Mouse (Mus musculus): Measurements from ENCODE around the gene Nelfa. TPM values are rescaled to one million over a fixed set of nuclear protein-coding genes. Genes with fewer than 3 reads are reported as not detected.
"Not testable (repeated sequence)": the region's sequence is repeated elsewhere in the genome, so short reads cannot be mapped to it uniquely, and the experiment has no call there.

Gene Nelfa
- polyA plus RNA-seq (2012; rRNA removed), result 29.9 and 33.4 TPM in 2 replicates

DNA sequence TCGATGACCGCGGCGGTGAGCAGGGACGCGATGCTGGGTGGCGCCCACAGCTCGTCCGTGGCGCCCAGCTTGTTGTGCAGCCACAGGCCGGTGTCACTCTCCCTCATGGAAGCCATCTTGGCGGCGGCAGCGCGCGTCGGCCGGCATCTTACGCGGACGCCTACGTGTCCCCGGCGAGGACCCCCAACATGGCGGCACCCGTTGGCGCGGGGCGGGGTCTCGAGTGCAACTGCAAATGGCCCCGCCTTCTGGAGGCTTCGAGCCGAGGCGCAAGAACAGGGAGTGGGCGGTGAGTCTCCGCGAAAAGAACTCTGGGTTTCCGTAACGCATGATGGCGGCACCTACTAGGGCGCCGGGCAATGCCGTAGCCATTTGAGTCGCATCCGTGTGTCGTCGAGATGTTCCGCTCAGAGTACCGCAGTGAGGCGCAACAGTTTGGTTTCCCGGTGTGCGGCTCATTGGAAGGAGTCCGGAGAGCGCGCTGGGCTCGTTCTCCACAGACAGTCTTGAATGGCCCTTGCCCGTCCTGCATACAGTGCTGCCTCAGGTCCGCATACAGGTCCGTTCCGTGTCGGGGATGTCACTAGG, at the start of gene Nelfa:
Nelfa (minus strand) TSS at position 294 of the 588 bp plus-strand sequence.
- DNase-seq (ENCODE audit: extremely low spot score in 1 of 2, low spot score in 1 of 2), result peak; percentile 99

DNA sequence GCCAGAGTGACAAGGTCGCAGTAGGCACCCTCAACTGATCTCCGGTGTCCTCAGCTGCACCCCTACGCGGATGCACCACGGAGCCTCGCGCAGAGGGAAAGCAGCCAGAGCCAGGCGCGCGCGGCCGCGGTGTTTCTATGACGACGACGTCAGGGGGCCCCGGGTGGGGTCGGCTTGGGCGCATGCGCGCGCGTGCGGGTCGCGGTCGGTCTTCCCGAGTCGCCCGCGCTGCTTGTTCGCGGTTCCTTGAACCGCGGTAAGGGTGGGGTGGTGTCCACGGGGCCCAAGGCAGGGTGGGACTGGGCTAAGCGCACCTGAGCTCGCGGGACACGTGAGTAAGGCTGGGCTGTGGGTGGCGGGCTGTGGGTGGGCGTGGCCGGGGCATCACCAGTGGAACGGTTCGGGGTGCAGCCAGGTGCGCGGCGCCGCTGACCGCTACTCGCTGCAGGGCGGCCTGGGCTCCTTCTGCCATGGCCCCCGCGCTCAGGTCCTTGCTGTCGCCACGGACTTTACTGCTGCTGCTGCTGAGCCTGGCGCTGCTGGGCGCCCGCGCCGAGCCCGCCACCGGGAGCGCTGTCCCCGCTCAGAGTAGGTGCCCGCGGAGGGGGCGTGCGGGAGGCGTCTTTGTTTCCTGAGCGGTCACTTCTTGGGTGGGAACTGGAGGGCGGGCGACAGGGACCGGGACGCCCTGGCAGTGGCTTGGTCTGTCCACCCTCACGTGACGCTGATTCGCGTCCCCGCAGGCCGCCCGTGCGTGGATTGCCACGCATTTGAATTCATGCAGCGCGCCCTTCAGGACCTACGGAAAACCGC, 47.3 kb upstream of the Nelfa start, which contains the start of gene Gm1673:
Gm1673 (plus strand) TSS at position 125 of the 813 bp plus-strand sequence.
- DNase-seq (ENCODE audit: extremely low spot score in 1 of 2, low spot score in 1 of 2), result peak; percentile 70 to 92

DNA sequence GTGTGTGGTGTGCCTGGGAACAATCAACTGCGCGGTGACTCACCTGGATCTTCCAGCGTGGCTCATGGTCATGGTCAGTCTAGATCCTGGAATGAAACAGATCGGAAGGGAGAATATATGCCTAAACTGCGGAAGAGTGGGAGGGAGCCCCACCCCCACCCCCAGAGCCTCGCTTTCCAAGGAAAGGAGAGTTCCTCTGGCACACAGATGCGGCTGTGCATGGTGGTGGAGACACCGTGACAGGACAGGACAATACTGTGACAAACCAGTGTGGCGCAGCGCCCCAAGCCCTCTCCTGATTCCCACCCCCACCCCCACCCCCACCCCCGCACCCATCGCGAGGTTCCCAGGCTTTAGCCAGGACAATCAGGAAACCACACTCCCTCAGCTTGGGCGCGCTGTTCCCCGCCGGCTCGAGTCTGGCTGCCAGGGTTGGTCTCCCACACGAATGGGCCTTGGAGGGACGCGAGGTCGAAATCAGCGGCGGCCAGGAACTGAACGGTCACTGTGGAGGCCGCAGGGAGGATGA, 46.6 kb upstream of the Nelfa start:
- peak in 1 of 2 experiments; percentile 27 for DNase-seq (ENCODE audit: extremely low spot score in 1 of 2, low spot score in 1 of 2)

DNA sequence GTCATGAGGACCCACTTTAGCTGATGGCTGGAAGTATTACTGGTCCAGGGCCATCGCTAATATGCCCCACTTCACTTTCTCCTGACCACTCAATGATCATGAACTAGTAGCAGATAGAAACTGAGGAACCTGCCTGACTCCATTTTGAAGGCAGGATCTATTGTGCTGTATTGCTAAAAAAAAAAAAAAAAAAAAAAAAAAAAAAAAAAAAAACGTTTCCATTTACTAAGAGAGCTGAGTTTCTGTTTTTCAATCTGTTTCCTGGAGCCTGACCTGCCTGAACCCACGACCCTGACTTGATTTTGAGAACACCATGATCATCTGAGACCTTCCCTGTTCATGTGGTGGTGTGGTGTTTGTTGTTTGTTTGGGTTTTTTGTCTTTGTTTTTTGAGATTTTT, 40.1 kb upstream of the Nelfa start:
- DNase-seq (ENCODE audit: extremely low spot score in 1 of 2, low spot score in 1 of 2), result no peak

DNA sequence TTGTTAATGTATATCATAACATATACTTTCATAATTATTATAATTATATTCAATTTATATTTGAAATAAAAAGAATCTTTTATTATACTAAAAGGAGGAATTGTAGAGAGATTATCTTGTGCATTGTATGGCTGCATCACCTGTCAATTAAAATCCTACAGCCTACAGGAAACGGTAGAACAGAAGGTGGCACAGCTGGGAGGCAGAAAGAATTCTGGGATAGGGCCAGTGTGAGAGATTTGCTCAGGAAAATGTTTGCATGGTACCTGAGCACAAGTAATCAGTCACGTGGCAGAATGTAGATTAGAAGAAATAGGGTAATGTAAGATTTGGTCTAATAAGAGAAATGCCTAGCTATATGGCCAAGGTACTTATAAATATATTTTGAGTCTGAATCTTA, 38.5 kb upstream of the Nelfa start:
- DNase-seq (ENCODE audit: extremely low spot score in 1 of 2, low spot score in 1 of 2), result no peak

DNA sequence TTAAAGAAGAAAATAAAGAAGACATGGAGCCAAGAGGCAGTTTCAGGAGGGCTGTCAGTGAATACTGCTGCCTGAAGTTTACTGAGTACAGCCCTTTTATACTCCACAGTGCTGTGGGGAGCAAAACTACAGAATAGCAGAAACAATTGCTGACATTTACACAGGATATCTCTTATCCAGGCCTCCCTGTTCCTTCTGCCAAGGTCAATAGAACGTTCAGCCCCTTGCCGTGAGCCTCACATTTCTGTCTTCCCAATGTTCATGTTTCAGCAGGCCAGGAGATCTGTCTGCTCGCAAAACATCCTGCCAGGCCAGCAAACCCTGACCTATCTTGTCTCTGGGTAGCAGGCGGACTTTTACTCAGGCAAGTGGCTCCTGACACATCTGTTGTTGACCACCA, 23.2 kb upstream of the Nelfa start:
- DNase-seq (ENCODE audit: extremely low spot score in 1 of 2, low spot score in 1 of 2), result no peak

DNA sequence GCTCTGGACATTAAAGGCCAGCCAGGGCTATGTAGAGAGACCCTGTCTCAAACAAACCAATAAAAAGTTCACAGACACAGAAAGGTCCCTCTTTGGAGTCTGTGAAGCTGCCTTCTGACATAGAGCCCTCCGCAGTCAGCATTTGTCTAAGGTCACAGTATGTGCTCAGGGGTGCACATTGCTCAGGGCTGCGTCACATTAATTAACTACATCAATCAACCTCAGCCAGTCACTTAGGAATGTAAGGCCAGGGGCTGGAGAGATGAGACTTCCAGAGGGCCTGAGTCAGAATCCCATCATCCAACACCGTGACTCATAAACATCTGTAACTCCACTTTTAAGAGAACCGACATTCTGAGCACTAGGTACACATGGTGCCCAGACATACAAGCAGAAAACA, 19.7 kb upstream of the Nelfa start:
- no peak for DNase-seq (ENCODE audit: extremely low spot score in 1 of 2, low spot score in 1 of 2)

DNA sequence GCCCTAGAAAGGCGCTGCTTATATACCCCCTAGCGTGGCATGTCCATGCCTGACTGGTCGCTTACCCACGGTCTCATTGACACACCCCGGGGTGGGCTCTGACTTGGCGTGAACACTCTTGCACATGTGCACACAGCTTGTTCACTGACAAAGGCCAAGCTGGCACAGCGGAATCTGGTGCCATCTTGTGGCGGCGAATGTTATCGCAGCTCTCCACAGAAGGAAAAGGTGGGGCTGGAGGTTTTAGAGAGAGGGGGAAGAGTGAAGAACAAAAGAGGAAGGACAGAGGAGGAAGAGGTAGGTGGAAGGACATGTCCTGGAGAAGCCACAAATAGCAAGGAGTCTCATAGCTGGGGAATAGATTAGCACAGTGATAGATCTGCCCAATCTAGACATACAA, 18.1 kb upstream of the Nelfa start:
- DNase-seq (ENCODE audit: extremely low spot score in 1 of 2, low spot score in 1 of 2), result peak; percentile 60 to 93

DNA sequence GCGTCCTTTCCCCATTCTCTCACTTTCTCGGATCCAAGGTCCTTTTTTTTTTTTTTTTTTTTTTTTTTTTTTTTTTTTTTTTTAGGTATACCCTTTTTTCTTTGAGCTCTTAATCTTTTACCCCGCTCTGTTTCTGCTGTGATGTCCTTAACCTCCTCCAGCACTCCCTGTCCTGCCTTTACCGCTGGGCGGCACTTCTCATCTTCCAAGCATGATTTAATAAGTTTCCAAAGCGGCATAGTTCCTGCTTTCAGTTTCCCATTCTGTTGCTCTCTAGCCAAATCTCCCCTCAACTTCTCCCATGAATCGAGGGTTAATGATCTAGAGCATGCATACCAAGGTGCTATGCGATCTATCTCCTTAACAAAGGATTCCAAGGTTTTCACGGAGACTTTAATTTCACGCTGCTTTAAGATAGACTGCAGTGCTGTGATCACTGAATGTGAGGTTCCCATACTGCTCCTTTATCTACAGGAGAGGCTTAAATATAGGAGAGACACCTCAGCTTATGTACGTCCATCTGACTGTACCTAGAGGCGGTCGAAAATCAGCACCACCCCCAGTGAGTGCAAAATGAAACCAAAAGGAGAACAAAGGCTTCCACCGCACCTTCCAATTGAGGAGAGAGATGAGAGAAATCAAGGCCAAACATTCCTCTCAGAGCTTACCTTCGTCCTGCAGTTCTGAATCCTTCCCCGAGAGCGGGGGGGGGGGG, 17.4 kb upstream of the Nelfa start:
- no peak for DNase-seq (ENCODE audit: extremely low spot score in 1 of 2, low spot score in 1 of 2)

DNA sequence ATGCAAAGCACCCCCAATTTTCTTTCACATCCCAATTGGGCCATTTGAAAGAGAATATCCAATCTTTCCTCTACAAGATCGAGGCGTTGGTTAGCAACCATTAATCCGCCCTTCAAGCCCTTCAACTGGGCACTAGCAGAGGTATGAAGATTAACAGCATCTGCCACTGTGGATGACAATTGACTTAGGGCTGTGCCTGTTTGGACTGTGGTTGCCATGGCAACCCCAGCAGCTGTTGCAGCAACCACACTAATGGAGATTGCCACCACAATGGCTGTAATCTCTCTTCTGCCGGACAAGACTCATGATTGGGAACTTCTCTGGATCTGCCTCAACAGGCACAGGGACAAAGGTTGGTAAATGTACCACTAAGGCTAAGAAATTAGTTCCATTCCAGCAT, 12.1 kb upstream of the Nelfa start:
- no peak for DNase-seq (ENCODE audit: extremely low spot score in 1 of 2, low spot score in 1 of 2)

DNA sequence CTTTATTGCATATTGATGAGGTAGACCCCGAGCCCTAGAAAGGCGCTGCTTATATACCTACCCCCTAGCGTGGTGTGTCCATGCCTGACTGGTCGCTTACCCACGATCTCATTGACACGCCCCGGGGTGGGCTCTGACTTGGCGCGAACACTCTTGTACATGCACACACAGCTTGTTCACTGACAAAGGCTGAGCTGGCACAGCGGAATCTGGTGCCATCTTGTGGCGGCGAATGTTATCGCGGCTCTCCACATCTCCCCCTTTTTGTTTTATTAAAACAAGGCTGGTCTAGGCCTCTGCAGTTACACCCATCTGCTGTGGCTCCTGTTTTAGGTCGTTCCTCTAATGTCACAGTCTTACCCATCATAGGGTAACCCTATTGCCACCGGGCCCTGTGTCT, 10.8 kb upstream of the Nelfa start:
- DNase-seq (ENCODE audit: extremely low spot score in 1 of 2, low spot score in 1 of 2), result not testable (repeated sequence)

DNA sequence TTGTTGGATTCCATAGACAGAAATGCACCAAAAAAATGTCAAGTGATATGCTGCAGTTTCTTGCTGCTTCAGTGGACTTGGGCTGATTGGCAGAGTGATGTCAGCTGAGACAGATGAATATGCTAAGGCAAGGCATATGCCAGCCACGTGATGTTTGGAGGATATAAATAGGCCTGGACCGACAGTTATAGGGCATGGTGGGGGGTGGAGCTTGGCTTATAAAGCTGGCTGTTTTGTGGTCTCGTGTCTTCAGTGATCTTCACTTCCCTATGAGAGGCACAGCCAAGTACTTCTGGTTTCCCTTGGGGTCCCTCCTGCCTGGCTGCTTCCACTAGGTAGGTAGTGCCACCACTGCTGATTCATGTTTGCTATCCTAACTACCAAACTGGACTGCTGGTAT, 2.2 kb upstream of the Nelfa start:
- DNase-seq (ENCODE audit: extremely low spot score in 1 of 2, low spot score in 1 of 2), result no peak

DNA sequence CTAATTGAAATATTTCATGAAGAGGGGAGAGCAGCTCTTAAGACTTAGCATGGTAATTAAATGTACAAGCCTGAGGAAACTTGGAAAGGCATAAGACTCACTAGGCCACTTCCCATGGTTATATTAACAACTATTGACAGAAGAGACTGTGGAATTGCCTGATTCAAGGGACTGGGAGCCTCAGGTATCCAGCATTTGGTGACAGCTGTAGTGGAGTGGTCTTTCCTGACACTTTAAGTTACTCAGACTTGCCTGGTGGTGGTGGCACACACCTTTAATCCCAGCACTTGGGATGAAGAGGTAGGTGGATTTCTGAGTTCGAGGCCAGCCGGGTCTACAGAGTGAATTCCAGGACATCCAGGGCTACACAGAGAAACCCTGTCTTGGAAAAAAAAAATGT, 1.0 kb upstream of the Nelfa start:
- no peak for DNase-seq (ENCODE audit: extremely low spot score in 1 of 2, low spot score in 1 of 2)

DNA sequence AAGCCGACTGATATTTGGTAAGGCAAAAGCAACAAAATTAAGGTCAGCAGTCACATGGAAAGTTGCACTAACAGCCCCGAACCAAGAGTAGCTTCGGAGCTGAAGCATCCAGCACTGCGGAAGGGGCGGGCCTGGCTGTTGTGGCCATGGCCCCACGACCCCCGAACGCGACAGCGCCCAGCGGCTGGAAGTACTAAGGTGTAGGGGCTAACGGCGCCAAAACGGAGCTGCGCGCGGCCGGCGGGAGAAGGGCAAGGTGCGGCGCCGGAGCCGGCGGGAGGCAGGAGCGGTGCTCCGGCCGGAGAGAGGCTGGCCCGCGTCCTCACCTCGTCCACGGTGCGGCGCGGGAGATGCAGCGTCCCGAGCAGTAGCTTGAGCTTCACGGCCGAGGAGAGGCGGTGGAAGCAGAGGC, 507 bp downstream of the Nelfa start:
- no peak for DNase-seq (ENCODE audit: extremely low spot score in 1 of 2, low spot score in 1 of 2)

DNA sequence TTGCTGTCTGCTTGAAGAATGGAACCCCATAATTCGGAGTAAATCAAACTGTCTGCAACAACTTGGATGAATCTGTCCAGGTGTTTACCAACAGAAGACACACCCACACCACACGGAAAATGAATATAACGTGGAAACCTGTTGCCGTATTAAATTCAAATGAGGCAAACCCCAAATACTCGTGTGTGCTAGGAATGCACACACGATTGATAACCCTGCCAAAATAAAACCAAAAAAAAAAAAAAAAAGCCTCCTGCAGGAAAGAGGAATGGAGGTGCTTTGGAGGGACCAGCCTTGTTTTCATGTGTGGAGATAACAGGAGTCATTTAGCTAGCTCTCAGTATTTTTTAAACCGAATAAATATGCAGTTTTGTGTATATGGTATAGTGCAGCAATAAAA, 1.3 kb downstream of the Nelfa start:
- DNase-seq (ENCODE audit: extremely low spot score in 1 of 2, low spot score in 1 of 2), result no peak

DNA sequence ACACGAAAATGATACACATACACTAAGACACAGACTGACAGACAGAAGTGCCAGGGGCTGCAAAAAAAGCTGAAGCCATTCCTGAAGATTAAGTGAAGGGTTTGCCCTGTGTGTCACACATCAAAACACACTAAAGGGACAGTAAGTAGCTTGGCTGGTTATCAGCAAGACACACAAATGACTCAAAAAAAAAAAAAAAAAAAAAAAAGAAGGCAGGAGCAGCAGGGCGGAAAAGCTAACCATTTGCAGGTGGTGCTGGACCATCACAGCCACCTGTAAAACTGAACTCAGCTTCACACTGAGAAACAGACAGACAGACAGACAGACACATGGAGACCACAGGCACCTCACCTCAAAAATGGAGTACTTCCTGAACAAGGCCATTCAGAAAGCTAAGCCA, 2.1 kb downstream of the Nelfa start:
- no peak for DNase-seq (ENCODE audit: extremely low spot score in 1 of 2, low spot score in 1 of 2)

DNA sequence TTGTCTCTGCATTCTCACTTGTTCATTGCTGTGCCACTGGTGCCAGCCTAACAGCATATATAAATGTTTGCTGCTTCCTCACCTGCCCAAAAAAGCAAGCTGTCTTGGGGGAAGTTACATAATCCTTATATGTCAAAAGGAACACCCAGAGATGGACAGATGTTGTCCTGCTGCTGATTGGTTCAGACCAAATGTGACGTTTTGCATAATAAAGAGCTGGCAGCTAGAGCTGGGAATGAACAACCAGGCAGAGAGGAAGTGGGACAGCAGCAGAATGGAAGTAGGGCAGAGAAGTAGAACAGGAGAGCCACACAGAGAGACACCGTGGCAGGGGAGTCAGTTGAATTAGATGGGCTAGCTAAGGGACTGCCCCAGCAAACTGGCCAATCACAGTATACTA, 3.8 kb downstream of the Nelfa start:
- peak in 1 of 2 experiments; percentile 40 for DNase-seq (ENCODE audit: extremely low spot score in 1 of 2, low spot score in 1 of 2)

DNA sequence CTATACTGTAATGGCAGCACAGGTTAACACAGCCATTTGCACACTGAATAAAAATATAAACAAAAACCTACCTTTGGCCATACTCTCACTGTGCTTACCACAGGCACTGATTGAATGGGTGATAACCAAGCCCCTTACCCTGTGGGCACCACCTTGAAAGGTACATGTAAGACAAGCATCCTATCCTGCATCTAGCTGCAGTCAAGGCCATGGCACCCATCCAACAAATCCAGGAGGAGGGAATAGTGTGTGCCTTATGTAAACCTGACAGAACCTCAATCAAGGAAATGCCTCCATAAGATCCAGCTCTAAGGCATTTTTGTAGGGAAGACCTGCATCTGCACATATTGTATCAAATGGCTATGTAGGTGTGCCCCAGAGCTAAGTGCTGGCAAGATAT, 10.0 kb downstream of the Nelfa start:
- no peak for DNase-seq (ENCODE audit: extremely low spot score in 1 of 2, low spot score in 1 of 2)

DNA sequence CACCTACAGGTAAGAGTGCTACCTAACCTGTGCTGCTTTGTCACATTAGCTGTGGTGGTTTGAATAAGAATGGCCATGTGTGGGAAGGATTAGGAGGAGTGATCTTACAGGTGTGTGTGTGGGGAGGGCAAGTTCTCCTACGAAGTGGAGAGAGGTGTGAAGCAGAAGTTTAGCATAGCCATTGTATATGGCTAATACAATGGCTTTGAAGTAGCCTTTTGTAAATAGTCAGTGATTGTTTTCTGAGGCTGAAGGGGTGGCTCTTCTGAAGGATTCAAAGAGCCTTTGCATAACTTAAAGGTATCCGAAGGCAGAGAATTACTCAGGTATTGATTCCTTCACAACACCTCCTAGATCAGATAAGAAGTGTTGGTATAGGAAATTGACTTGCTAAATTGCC, 13.6 kb downstream of the Nelfa start:
- no peak for DNase-seq (ENCODE audit: extremely low spot score in 1 of 2, low spot score in 1 of 2)

DNA sequence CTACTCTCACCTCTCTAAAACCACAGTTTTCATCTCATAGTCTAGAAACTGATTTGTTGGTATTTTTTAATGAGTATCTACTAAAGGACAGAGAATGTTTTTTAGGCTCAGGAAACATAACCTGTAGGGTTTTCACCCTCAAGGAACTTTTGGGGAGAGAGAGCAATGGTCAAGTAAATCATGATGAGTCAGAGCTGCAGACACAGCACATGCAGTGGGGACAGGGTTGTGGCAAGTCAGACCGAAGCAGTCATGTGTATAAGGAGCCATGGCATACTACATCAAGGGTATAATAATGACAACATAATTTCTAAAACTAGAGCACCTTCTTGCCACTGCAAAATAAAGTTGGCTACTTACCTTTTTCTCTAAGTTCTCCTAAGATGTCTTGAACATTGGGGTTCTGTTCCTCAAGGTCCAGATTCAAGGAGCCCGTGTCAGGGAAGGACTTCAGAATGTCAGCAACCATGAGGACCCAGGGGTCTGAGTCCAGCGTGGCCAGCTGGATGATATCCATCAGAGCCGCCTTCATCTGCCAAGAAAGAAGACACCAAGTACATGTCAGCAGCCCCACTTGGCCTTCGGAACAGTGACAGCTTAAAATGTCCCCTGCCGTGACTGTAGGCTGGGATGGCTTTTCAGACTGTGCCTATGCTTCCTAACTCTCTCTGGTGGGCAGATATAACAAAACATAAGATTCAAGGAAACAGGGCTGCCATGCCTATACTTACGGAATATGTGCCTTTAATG, 14.6 kb downstream of the Nelfa start:
- DNase-seq (ENCODE audit: extremely low spot score in 1 of 2, low spot score in 1 of 2), result no peak

DNA sequence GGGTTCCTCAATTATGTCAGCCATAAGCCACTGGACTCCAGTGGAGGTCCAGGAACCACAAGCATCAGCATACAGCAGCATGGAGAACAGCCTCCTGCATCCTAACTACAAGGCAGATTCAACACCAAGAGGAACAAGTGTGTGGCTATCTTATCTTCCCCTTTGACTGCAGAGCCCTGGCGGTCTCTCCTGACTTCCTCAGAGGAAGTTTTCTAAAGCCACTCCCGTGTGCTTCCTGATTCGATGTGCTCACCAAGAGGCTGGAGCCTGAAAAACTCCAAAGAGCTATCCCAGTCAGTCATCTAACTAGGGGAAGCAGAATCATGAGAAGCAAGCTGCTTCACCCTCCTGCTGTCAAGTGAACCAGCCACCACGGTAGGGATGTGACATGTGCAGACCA, 15.3 kb downstream of the Nelfa start:
- no peak for DNase-seq (ENCODE audit: extremely low spot score in 1 of 2, low spot score in 1 of 2)
